Mouse (Mus musculus): ENCODE results near the gene Ttc4. TPM values are rescaled to one million over a fixed set of nuclear protein-coding genes. Genes with fewer than 3 reads are reported as not detected.
A peak's percentile ranks its signal among the peaks of the same experiment; 100 is the strongest.

Ttc4 gene
- total RNA-seq, 2 experiments from 2014 or later = 26.1 to 27.5 TPM

DNA sequence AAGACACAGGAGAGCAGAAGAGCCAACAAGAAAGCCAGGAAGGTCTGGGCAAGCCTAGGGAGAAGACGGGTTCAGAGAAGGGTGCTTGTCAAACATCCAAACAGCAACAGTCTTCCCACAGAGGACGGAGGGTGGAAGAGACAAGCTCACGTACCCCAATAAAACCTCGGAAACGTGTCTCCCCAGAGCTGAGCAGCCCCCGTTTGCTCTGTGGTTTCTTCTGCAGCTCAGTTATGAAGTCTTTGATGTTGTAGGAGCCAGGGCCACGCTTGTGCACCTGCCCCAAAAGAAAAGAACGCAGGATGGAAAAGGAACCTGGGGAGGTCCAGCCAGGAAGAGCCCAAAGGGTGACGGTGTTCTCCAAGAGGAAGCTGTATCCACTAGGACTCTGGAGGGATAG, 63.9 kb downstream of the Ttc4 start:
- DNase-seq (ENCODE audit: low spot score) = no peak

GRCm38 (mm10) chr4:106614180-106614797, 64.5 kb downstream of the Ttc4 start:
- DNase-seq (ENCODE audit: low spot score) = peak; percentile 49

GRCm38 (mm10) chr4:106613560-106613959, 65.2 kb downstream of the Ttc4 start:
- no peak for DNase-seq (ENCODE audit: low spot score)

GRCm38 (mm10) chr4:106613105-106613504, 65.6 kb downstream of the Ttc4 start:
- DNase-seq (ENCODE audit: low spot score) = no peak

Other genes starting within 250 kb of the Ttc4 start
- gene Pcsk9, start 214.6 kb downstream of the Ttc4 start, total RNA-seq (2021) = not detected
- not detected for gene Bsnd, start 186.7 kb downstream of the Ttc4 start, total RNA-seq (2021)
- 1 to 10 TPM; 3.3 to 3.4 TPM for gene Dhcr24, start 117.9 kb downstream of the Ttc4 start, total RNA-seq (2021)
- gene Lexm, start 61.7 kb downstream of the Ttc4 start, total RNA-seq (2021) = not detected
- under 1 TPM in 1 of 2 experiments, not detected in 1; 0.09 TPM for gene Ttc22, start 56.5 kb downstream of the Ttc4 start, total RNA-seq (2021)
- 1 to 10 TPM; 2.4 to 3.4 TPM for gene Pars2, start 27.9 kb downstream of the Ttc4 start, total RNA-seq (2021)
- gene Mroh7, start 52.0 kb upstream of the Ttc4 start, total RNA-seq (2021) = under 1 TPM; 0.09 to 0.50 TPM
- not detected for gene Fam151a, start 54.9 kb upstream of the Ttc4 start, total RNA-seq (2021)
- gene Acot11, start 126.1 kb upstream of the Ttc4 start, total RNA-seq (2021) = 10 to 100 TPM in 1 of 2 experiments, 1 to 10 TPM in 1; 9.9 to 13.2 TPM
- 10 to 100 TPM; 20.5 to 25.5 TPM for gene Ssbp3, start 231.8 kb upstream of the Ttc4 start, total RNA-seq (2021)